Mouse (Mus musculus): ENCODE measurements at regions not wholly inside any gene's neighbourhood (a gene's known extent, or its start where the extent isn't known, plus 50 kb on each side); places are given as distances from the start of the nearest gene placed in this dataset.

DNA sequence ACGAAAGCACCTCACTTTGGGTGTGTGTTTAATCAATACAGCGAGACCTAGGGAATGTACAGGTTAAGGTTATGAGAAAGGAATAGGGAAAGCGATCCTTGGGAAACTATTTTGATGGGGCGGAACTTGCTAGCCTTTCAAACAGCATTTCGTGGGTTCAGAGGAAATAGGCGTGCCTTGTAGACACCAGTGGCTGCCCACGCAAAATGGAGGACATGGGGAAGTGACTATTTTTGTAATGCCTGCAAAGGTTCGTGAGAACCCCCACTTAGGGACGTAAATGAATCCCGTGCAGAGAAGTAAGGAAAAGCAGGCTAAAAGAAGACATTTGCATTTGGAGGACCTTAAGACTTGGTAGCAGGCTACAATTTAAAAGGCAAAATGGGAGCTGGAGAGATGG, 114.1 kb upstream of the Ppm1h start:
- no peak for DNase-seq (ENCODE audit: low spot score)

DNA sequence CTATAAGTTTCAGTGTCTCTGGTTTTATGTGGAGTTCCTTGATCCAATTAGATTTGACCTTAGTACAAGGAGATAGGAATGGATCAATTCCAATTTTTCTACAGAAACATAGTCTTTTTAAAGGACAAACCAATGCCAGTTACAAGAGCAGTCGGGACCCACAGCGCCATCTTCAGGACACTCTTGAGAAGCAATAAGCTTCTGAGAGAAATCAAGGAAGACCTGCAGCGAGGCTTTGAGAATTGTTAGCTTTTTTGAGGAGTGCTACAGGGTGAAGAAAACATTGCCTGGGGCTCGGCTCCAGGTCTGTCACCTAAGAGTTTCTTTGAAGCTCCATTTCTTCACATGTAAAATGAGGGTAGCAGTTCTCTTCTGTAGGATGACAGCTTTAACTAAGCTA, 112.0 kb upstream of the Ppm1h start:
- no peak for DNase-seq (ENCODE audit: low spot score)

GRCm38 (mm10) chr10:122569546-122570202, 108.9 kb upstream of the Ppm1h start:
- no peak for DNase-seq (ENCODE audit: low spot score)

DNA sequence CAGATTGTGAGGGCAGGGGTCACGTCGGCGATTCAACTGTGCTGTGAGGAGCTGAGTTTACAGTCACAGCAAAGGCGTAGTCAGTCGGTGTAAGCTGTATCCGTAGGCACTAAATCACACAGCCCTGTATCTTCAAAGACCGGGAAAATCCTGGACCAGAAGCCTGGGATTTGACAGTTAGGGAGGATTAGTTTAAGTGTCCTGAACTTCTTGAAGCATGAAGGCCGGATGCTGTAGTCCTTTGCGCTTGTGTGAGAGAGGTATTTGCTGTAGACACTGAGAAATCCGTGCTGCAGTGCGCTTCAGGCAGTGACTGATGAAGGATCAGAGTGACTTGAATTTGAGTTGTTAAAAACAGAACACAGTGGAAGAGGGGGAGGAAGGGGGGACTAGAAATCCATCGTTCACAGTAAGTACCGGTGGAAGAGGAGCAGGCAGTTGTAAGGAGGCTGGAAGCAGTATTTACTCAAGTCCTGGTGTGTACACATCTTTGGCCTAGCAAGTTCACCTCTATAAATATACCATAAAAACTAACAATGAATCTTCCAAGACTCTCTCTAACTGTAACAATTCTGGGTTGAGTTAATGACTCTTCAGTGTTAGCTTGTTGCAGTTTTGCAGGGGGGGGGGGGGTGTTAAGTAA, 107.5 kb upstream of the Ppm1h start:
- no peak for DNase-seq (ENCODE audit: low spot score)

DNA sequence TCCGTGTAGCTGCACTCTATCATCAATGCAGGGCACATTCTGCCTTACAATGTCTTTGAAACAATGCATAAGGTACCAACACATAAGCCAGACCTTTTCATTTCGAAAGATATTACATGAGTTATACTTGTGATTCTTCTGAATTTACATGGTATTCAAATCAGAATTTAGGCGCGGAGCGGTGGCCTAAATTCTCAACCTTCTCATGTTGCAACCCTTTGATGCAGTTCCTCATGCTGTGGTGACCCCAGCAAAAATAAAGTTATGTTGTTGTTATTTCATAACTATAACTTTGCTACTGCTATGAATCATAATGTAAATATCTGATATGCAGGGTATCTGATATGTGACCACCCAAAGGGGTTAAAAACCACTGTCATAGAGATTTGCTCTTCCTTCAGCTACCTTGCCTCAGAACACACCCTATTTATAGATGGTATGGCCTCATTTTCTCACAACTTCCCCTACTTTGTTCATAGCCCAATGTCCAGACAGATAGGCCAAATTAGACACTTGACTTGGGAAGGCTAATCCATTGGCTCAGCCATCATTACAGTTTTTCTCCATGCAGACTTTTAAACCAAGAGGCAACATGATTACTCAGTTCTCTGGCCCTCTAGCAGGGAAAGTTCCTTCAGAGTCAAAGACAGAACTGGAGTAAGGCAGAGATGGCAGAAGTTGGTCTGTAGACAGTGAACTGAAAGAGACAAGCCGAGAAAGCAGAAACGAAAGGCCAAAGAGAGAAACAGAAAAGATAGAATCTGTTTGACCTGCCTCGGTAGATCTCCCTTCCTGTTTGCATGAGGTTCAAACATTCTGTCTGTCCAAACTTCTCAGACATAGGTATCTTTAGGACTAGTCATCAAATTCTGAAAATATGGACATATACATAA, 102.1 kb upstream of the Ppm1h start:
- DNase-seq (ENCODE audit: low spot score), result no peak

- peak; percentile 23 for DNase-seq (ENCODE audit: low spot score)
These were observed 100.2 kb upstream of the Ppm1h start for GRCm38 (mm10) chr10:122578209-122579001.

DNA sequence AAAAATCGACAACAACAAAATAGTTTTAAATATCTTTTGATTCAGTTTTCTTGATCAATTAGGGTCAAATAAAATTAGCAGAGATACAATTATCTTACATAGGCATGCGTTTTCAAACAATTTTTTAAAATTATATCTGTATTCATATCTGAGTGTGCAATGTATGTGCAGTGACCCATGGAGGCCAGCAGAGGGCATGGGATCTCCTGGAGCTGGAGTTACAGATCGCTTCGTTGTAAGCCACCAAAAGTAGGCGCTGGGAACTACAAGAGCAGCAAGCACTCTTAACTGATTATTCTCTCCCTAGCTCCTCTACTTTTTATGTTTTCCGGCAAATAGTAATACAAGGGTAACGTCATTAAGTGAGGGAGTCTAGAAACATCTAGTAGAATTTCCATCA, 97.5 kb upstream of the Ppm1h start:
- no peak for DNase-seq (ENCODE audit: low spot score)

DNA sequence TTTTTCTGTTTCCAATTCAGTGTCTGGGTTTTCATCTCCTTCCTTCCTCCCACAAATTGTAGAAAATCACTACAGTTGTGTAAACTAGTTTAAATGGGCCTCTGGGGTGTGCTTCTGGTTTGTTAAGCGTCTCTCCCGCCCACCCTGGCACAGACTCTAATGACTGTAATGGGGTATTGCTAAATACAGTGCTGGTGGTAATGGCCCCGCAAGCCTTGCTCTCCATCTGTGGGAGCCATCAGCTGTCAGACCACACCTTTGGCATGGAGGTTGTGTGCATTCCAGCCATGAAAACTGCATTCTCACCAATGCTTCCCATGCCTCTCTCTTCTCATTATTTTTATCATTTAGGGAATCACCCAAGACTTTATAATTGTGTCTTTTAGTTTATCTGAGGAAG, 91.0 kb upstream of the Ppm1h start:
- DNase-seq (ENCODE audit: low spot score), result no peak

DNA sequence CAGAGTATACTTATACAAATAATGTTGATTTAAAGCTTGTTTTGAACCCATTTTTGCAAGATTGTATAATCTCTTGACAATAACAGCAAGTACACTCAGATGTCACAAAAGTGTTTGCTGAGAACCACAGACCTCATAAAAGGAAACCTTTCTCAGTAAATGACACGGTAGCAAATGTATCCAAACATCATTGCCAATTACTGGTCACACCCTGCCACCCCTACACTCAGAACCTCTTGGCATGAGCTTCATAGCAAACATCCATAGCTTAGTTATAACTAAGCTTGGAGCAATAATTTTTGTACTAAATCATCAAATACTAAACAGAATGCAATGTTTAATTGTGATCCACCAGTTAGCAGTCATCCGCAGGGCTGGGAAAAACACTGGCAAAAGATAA, 79.1 kb upstream of the Ppm1h start:
- DNase-seq (ENCODE audit: low spot score), result no peak

GRCm38 (mm10) chr10:122602394-122602793, 76.2 kb upstream of the Ppm1h start:
- no peak for DNase-seq (ENCODE audit: low spot score)

DNA sequence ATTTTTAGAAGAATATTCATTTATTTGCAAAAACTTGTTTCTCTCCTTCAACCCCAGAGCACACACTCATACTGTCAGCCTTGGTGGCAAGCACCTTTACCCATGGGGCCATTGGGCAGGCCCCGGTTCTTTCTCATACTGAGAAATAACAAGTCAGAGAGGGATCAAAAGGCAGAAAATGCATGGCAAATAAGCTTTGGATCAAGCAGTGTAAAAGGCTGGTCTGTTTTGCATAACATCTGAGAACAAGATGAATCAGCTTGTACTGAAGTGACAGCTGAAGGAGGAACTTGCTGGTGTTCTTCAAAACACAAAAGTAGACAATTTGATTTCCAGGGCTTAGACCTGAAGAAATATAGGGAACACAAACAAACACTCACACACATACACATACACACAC, 74.6 kb upstream of the Ppm1h start:
- no peak for DNase-seq (ENCODE audit: low spot score)

- no peak for DNase-seq (ENCODE audit: low spot score)
These were observed 65.3 kb upstream of the Ppm1h start for GRCm38 (mm10) chr10:122613281-122613680.

- DNase-seq (ENCODE audit: low spot score), result no peak
These were observed 64.7 kb upstream of the Ppm1h start for GRCm38 (mm10) chr10:122613891-122614290.

GRCm38 (mm10) chr10:122614720-122615119, 63.8 kb upstream of the Ppm1h start:
- no peak for DNase-seq (ENCODE audit: low spot score)

DNA sequence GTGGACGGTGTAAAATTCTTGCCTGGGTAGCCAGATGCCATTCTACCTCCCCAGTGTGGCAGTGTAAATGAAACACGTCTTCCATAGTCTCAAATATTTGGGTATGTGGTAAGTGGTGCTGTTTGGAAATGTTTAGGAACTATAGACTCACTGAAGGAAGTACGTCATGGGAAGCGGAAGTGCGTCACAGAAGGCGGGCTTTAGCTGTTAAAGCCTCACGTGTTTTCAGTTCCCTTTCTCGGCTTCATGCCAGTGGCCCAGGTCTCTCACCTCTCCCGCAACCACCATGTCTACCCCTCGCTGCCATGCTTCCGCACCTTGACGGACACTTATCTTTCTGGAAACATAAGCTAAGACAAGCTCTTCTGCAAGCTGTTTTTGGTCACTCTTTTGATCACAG, 62.9 kb upstream of the Ppm1h start:
- DNase-seq (ENCODE audit: low spot score), result no peak

- no peak for DNase-seq (ENCODE audit: low spot score)
These were observed 62.2 kb upstream of the Ppm1h start for GRCm38 (mm10) chr10:122616385-122616784.

DNA sequence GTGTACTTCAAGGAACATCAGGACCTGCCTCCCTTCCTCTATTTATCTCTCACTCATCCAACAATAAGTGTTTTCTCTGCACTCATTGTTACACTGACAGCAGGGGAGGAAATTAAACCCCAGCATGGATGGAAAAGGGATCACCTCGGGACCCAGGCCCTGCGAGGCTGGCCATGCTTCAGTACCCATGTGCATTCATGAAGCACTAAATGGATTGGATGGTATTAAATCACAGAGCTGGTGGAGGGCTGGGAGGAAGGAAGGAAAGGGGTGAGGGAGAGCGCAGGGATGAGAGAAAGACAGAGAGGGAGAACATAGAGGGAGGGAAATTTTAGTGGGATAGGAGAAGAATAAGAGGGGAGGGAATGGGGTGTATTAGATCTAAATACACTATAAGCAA, 59.7 kb upstream of the Ppm1h start:
- no peak for DNase-seq (ENCODE audit: low spot score)

- no peak for DNase-seq (ENCODE audit: low spot score)
These were observed 59.0 kb upstream of the Ppm1h start for GRCm38 (mm10) chr10:122619406-122620116.

Measured in urinary bladder, adult 2 months (tissue).